Mouse (Mus musculus) forebrain, embryonic 14.5 days (tissue): Measurements from ENCODE around the gene H2-M10.5. TPM values are rescaled to one million over a fixed set of nuclear protein-coding genes. Genes with fewer than 3 reads are reported as not detected.
A peak's percentile ranks its signal among the peaks of the same experiment; 100 is the strongest.
"Not testable (repeated sequence)": the region's sequence is repeated elsewhere in the genome, so short reads cannot be mapped to it uniquely, and the experiment has no call there.

ENCODE experiments used
- ATAC-seq: fragments of 200-750 bp; cut with Nextera tagmentation; 2 replicates; pipeline ENCODE4 v1.8.0; 2017; ENCODE audit warnings: mild to moderate bottlenecking, moderate library complexity
- DNase-seq: peaks from one replicate; pipeline ENCODE4 v3.0.0-alpha.2; 2015; ENCODE audit warnings: low spot score
- H3K27ac ChIP-seq: fragments of 300-500 bp; sonication (generic); 2 replicates; pipeline ENCODE4 v1.5.1; 2014; ENCODE audit warnings: low read depth, mild to moderate bottlenecking, control low read depth, low read length, moderate library complexity
- H3K27me3 ChIP-seq: fragments of 300-500 bp; sonication (generic); replicated peaks from 2 replicates; pipeline ENCODE4 v1.6.1; 2014; ENCODE audit warnings: low read length, control low read depth, mixed read lengths; ENCODE audit not compliant: control insufficient read depth, insufficient read depth
- H3K36me3 ChIP-seq: fragments of 300-500 bp; sonication (generic); 2 replicates; pipeline ENCODE4 v1.6.1; 2014; ENCODE audit warnings: low read length, control low read depth; ENCODE audit not compliant: control insufficient read depth, insufficient read depth
- H3K4me1 ChIP-seq: fragments of 300-500 bp; sonication (generic); 2 replicates; pipeline ENCODE4 v1.6.1; 2014; ENCODE audit warnings: antibody characterized with exemption, low read length, control low read depth; ENCODE audit not compliant: control insufficient read depth, insufficient read depth
- H3K4me2 ChIP-seq: fragments of 300-500 bp; sonication (generic); 2 replicates; pipeline ENCODE4 v1.6.1; 2014; ENCODE audit warnings: mild to moderate bottlenecking, control low read depth, low read length
- H3K4me3 ChIP-seq: fragments of 300-500 bp; sonication (generic); 2 replicates; pipeline ENCODE4 v1.5.1; 2014; ENCODE audit warnings: low read depth, low read length, control low read depth
- H3K9ac ChIP-seq: fragments of 300-500 bp; sonication (generic); 2 replicates; pipeline ENCODE4 v1.6.1; 2014; ENCODE audit warnings: mild to moderate bottlenecking, low read length, control low read depth, moderate library complexity
- H3K9me3 ChIP-seq: fragments of 300-500 bp; sonication (generic); replicated peaks from 2 replicates; pipeline ENCODE4 v1.6.1; 2016; ENCODE audit warnings: low read length, control low read depth, mixed read lengths; ENCODE audit not compliant: control insufficient read depth
- WGBS: fragments of 180-500 bp; shearing (Covaris S2); extraction: QIAGEN DNeasy Blood & Tissue Kit; methylation state at CpG from one replicate; pipeline ENCODE4 v1.1.7; 2014; 5-methylcytosine and 5-hydroxymethylcytosine counted together
- polyA plus RNA-seq: library from polyadenylated mRNA; unstranded; fragments of >200 nt; fragmentation: Nextera tagmentation; extraction: Ambion mirVana; gene quantifications from 2 replicates; pipeline ENCODE4 v1.2.1, GENCODE M21; 2014

H2-M10.5 gene
- not detected in 2 replicates for polyA plus RNA-seq

- H3K4me2 ChIP-seq, H3K9ac ChIP-seq, H3K27me3 ChIP-seq, DNase-seq, H3K9me3 ChIP-seq, H3K36me3 ChIP-seq, H3K4me1 ChIP-seq, H3K27ac ChIP-seq, H3K4me3 ChIP-seq, ATAC-seq: not testable (repeated sequence)
- 88% methylated on average over 2 of the region's 2 CpGs for WGBS
These were observed at the start of gene H2-M10.5 for GRCm38 (mm10) chr17:36772610-36773009. Gene H2-M10.5 (plus strand): TSS chr17:36772910.

GRCm38 (mm10) chr17:36726046-36726445, 46.7 kb upstream of the H2-M10.5 start:
- Histone ChIP-seq H3K4me2 (no peak overlapping the region), H3K36me3 (no peaks in the 10 kb centered on the region), H3K4me1 (no peaks in the 10 kb centered on the region), H3K9ac (no peak overlapping the region), H3K9me3 (no peaks in the 10 kb centered on the region), H3K27ac (no peak overlapping the region), H3K4me3 (no peak overlapping the region), H3K27me3 (no peaks in the 10 kb centered on the region)
- ATAC-seq: no peak
- DNase-seq: peak; percentile 32
- WGBS: 29% methylated on average over 2 of the region's 2 CpGs

GRCm38 (mm10) chr17:36763816-36764215, 8.9 kb upstream of the H2-M10.5 start:
- ATAC-seq (no peak), DNase-seq (no peak)
- no peaks in the 10 kb centered on the region for H3K27me3 ChIP-seq
- no peak overlapping the region for H3K4me3 ChIP-seq
- H3K4me1 ChIP-seq: no peaks in the 10 kb centered on the region
- no peak overlapping the region for H3K9ac ChIP-seq
- H3K9me3 ChIP-seq: no peaks in the 10 kb centered on the region
- no peak overlapping the region for H3K4me2 ChIP-seq
- H3K36me3 ChIP-seq: no peaks in the 10 kb centered on the region
- 47% methylated on average over 2 of the region's 2 CpGs for WGBS
- H3K27ac ChIP-seq: no peak overlapping the region

GRCm38 (mm10) chr17:36764244-36764643, 8.5 kb upstream of the H2-M10.5 start:
- H3K9ac ChIP-seq, H3K4me1 ChIP-seq, H3K4me3 ChIP-seq, ATAC-seq, H3K9me3 ChIP-seq, H3K27me3 ChIP-seq, H3K27ac ChIP-seq, H3K4me2 ChIP-seq, H3K36me3 ChIP-seq: not testable (repeated sequence)
- peak; percentile 62 for DNase-seq
- 18% methylated on average over 2 of the region's 2 CpGs for WGBS

GRCm38 (mm10) chr17:36765403-36765802, 7.3 kb upstream of the H2-M10.5 start:
- not testable (repeated sequence) for H3K4me3 ChIP-seq, H3K36me3 ChIP-seq, ATAC-seq, H3K27ac ChIP-seq, DNase-seq, H3K9me3 ChIP-seq, H3K9ac ChIP-seq, H3K4me2 ChIP-seq, H3K4me1 ChIP-seq, H3K27me3 ChIP-seq
- 55% methylated on average over 2 of the region's 2 CpGs for WGBS

GRCm38 (mm10) chr17:36781533-36781932, 8.8 kb downstream of the H2-M10.5 start:
- no peaks in the 10 kb centered on the region for H3K9me3 ChIP-seq
- no peak overlapping the region for H3K27ac ChIP-seq
- WGBS: 66% methylated on average over 3 of the region's 3 CpGs
- H3K4me3 ChIP-seq: no peak overlapping the region
- no peak for DNase-seq
- H3K4me2 ChIP-seq: no peak overlapping the region
- H3K9ac ChIP-seq: no peak overlapping the region
- H3K4me1 ChIP-seq: no peaks in the 10 kb centered on the region
- no peaks in the 10 kb centered on the region for H3K36me3 ChIP-seq
- H3K27me3 ChIP-seq: no peaks in the 10 kb centered on the region
- no peak for ATAC-seq

- ATAC-seq, H3K4me3 ChIP-seq, H3K36me3 ChIP-seq, H3K9me3 ChIP-seq, H3K27me3 ChIP-seq, H3K9ac ChIP-seq, H3K4me2 ChIP-seq, H3K27ac ChIP-seq, H3K4me1 ChIP-seq: not testable (repeated sequence)
- DNase-seq: peak; percentile 36
- WGBS: 33% methylated on average over 1 of the region's 1 CpGs
These were observed 13.8 kb downstream of the H2-M10.5 start for GRCm38 (mm10) chr17:36786483-36786886.

- no peak overlapping the region for H3K4me2 ChIP-seq
- no peaks in the 10 kb centered on the region for H3K36me3 ChIP-seq
- peak; percentile 37; the same call in 1 of the 2 replicates for ATAC-seq
- no peaks in the 10 kb centered on the region for H3K9me3 ChIP-seq
- WGBS: 80% methylated on average over 2 of the region's 2 CpGs
- H3K4me1 ChIP-seq: no peaks in the 10 kb centered on the region
- no peak overlapping the region for H3K27ac ChIP-seq
- H3K27me3 ChIP-seq: no peaks in the 10 kb centered on the region
- no peak for DNase-seq
- H3K9ac ChIP-seq: no peak overlapping the region
- no peak overlapping the region for H3K4me3 ChIP-seq
These were observed 15.6 kb downstream of the H2-M10.5 start for GRCm38 (mm10) chr17:36788351-36788750.

GRCm38 (mm10) chr17:36788801-36789200, 16.1 kb downstream of the H2-M10.5 start:
- not testable (repeated sequence) for H3K4me3 ChIP-seq, H3K36me3 ChIP-seq, H3K27me3 ChIP-seq, H3K9ac ChIP-seq, H3K27ac ChIP-seq, H3K4me2 ChIP-seq, H3K9me3 ChIP-seq, H3K4me1 ChIP-seq
- ATAC-seq (peak; percentile 90), DNase-seq (peak; percentile 95)
